In the genomic region with DNA sequence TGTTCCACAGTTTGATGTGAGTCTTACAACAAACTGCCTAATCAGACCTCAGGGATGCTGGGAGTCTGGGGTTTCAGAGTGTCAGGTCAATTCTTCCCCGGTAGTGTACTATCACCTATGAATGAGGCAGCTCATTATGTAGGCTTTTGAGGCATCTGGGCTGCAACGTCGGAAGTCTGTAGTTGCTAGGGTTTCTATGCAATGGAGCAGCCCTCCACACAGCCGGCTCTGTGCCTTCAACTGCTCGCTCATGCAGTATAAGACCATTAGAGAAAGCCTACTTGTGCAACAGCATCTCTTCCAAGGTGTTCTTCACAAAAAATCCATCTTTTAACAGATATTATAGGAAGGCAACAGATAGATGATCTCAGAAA, we compare ENCODE assay signal across 21 mouse cellular contexts.
DNase-seq lines count a peak whose midpoint lies in the region; ATAC-seq and TF ChIP-seq lines count a peak whose summit lies in the region.
"Had no signal": no experiment of that assay in that cellular context is flagged by ENCODE, and none has a peak within 500 bp of the region (broad histone marks: within the 10 kb centered on the region; RNA-seq: fewer than 3 reads in every experiment).

No protein-coding gene starts in this region.

- peaks cover 10% of the 10 kb centered on the region for H3K4me1 ChIP-seq in hindbrain, embryonic 12.5 days
- peaks cover 19% of the 10 kb centered on the region for H3K4me1 ChIP-seq in hindbrain, embryonic 13.5 days (replicated peaks)
- H3K4me1 ChIP-seq in CH12.LX (ENCODE audit: control insufficient read depth in 1 of 2, insufficient read depth in 2 of 2) = peaks cover 0 to 36% of the 10 kb centered on the region in 2 experiments; a peak in 3 of 4 replicates
- peaks cover 19% of the 10 kb centered on the region for H3K4me1 ChIP-seq in forebrain, embryonic 14.5 days (ENCODE audit: control insufficient read depth, insufficient read depth, low read length)
- H3K4me1 ChIP-seq in midbrain, embryonic 13.5 days (replicated peaks) = peaks cover 16% of the 10 kb centered on the region
- H3K4me1 ChIP-seq: heart, embryonic 15.5 days had no signal

- H3K79me2 ChIP-seq in CH12.LX (replicated peaks; ENCODE audit: control insufficient read depth, extremely low read depth, insufficient read depth, poor library complexity, severe bottlenecking) = no peaks in the 10 kb centered on the region

- no peak overlapping the region for H3K4me2 ChIP-seq in hindbrain, embryonic 12.5 days (replicated peaks)
- H3K4me2 ChIP-seq in hindbrain, embryonic 13.5 days = no peak overlapping the region
- H3K4me2 ChIP-seq in CH12.LX (ENCODE audit: insufficient read depth, low read depth, poor library complexity, severe bottlenecking) = 0 out of 2 replicates have a peak overlapping the region, but pooled peaks have one; percentile 19
- H3K4me2 ChIP-seq in forebrain, embryonic 14.5 days (ENCODE audit: low read length) = no peak overlapping the region
- H3K4me2 ChIP-seq in midbrain, embryonic 13.5 days (replicated peaks) = no peak overlapping the region
- H3K4me2 ChIP-seq: embryonic facial prominence, embryonic 12.5 days; heart, embryonic 15.5 days; liver, embryonic 11.5 days; neural tube, embryonic 12.5 days had no signal

- H3K9me3 ChIP-seq in hindbrain, embryonic 12.5 days (replicated peaks) = no peaks in the 10 kb centered on the region
- no peaks in the 10 kb centered on the region for H3K9me3 ChIP-seq in hindbrain, embryonic 13.5 days
- no peaks in the 10 kb centered on the region for H3K9me3 ChIP-seq in CH12.LX (replicated peaks; ENCODE audit: low read length)
- H3K9me3 ChIP-seq in forebrain, embryonic 14.5 days (replicated peaks; ENCODE audit: control insufficient read depth, low read length) = no peaks in the 10 kb centered on the region
- H3K9me3 ChIP-seq in midbrain, embryonic 13.5 days = no peaks in the 10 kb centered on the region
- H3K9me3 ChIP-seq: embryonic facial prominence, embryonic 12.5 days; heart, embryonic 15.5 days; limb, embryonic 10.5 days; neural tube, embryonic 12.5 days had no signal

- DNase-seq in CH12.LX (ENCODE audit: extremely low read depth) = no peak
- DNase-seq in forebrain, embryonic 14.5 days (ENCODE audit: low spot score) = no peak
- no peak for DNase-seq in cerebellum, postnatal 36 days
- no peak for DNase-seq in left cerebral cortex, adult 8-10 months (ENCODE audit: low spot score in 2 of 2)
- DNase-seq: adrenal gland, postnatal 10 days; B cell, adult 2 months; cerebellum, adult 18-20 months; gastrocnemius, adult 2 months; heart, adult 18-20 months; kidney, postnatal 14 days; lung, adult 2 months; lung, postnatal 4 days; thymus, postnatal 36 days had no signal

- peaks cover 11% of the 10 kb centered on the region; the same call in 1 of the 2 replicates for H3K27me3 ChIP-seq in hindbrain, embryonic 12.5 days
- no peaks in the 10 kb centered on the region for H3K27me3 ChIP-seq in hindbrain, embryonic 13.5 days
- H3K27me3 ChIP-seq in CH12.LX (replicated peaks) = no peaks in the 10 kb centered on the region
- no peaks in the 10 kb centered on the region for H3K27me3 ChIP-seq in forebrain, embryonic 14.5 days (replicated peaks; ENCODE audit: control insufficient read depth, insufficient read depth, low read length)
- H3K27me3 ChIP-seq in midbrain, embryonic 13.5 days = no peaks in the 10 kb centered on the region
- H3K27me3 ChIP-seq: embryonic facial prominence, embryonic 12.5 days; heart, embryonic 15.5 days; neural tube, embryonic 12.5 days had no signal

- H3K36me3 ChIP-seq in hindbrain, embryonic 12.5 days = no peaks in the 10 kb centered on the region
- H3K36me3 ChIP-seq in hindbrain, embryonic 13.5 days = no peaks in the 10 kb centered on the region
- H3K36me3 ChIP-seq in CH12.LX (replicated peaks in 1 of 2; ENCODE audit: control insufficient read depth in 1 of 2, insufficient read depth in 1 of 2, low read length in 1 of 2) = no peaks in the 10 kb centered on the region
- H3K36me3 ChIP-seq in forebrain, embryonic 14.5 days (ENCODE audit: control insufficient read depth, insufficient read depth, low read length) = no peaks in the 10 kb centered on the region
- H3K36me3 ChIP-seq in midbrain, embryonic 13.5 days = no peaks in the 10 kb centered on the region
- H3K36me3 ChIP-seq: embryonic facial prominence, embryonic 12.5 days; heart, embryonic 15.5 days; limb, embryonic 10.5 days; neural tube, embryonic 12.5 days had no signal

- TF ChIP-seq RAD21 in CH12.LX (IDR thresholded peaks at IDR 0.05; ENCODE audit: low read depth, low read length) = no peak

- no peak for TF ChIP-seq POLR2A in CH12.LX (IDR thresholded peaks at IDR 0.05; ENCODE audit: low read depth, low read length)

- no peak overlapping the region for H3K4me3 ChIP-seq in hindbrain, embryonic 12.5 days
- H3K4me3 ChIP-seq in hindbrain, embryonic 13.5 days = no peak overlapping the region
- no peak overlapping the region for H3K4me3 ChIP-seq in CH12.LX (replicated peaks in 1 of 3; ENCODE audit: low read depth in 2 of 3, low read length in 2 of 3, poor library complexity in 1 of 3)
- no peak overlapping the region for H3K4me3 ChIP-seq in forebrain, embryonic 14.5 days (ENCODE audit: low read depth, low read length)
- H3K4me3 ChIP-seq in midbrain, embryonic 13.5 days (replicated peaks) = no peak overlapping the region
- H3K4me3 ChIP-seq: embryonic facial prominence, embryonic 12.5 days; gastrocnemius, adult 2 months; heart, embryonic 15.5 days; limb, embryonic 10.5 days; neural tube, embryonic 12.5 days had no signal

- no peak overlapping the region for H3K27ac ChIP-seq in hindbrain, embryonic 12.5 days
- no peak overlapping the region for H3K27ac ChIP-seq in hindbrain, embryonic 13.5 days
- no peak overlapping the region for H3K27ac ChIP-seq in CH12.LX (ENCODE audit: insufficient read depth, low read depth)
- H3K27ac ChIP-seq in forebrain, embryonic 14.5 days (ENCODE audit: low read depth, low read length) = 0 out of 2 replicates have a peak overlapping the region, but pooled peaks have one; percentile 65
- H3K27ac ChIP-seq in midbrain, embryonic 13.5 days = no peak overlapping the region
- H3K27ac ChIP-seq: embryonic facial prominence, embryonic 12.5 days; gastrocnemius, adult 2 months; heart, embryonic 15.5 days; limb, embryonic 10.5 days; neural tube, embryonic 12.5 days had no signal

- ATAC-seq in hindbrain, embryonic 12.5 days (ENCODE audit: low FRiP score) = 0 out of 2 replicates have a peak, but pooled peaks have one; percentile 35
- ATAC-seq in hindbrain, embryonic 13.5 days (ENCODE audit: low FRiP score) = no peak
- ATAC-seq in forebrain, embryonic 14.5 days = 0 out of 2 replicates have a peak, but pooled peaks have one; percentile 25
- 0 out of 2 replicates have a peak, but pooled peaks have one; percentile 53 for ATAC-seq in midbrain, embryonic 13.5 days

- H3K9ac ChIP-seq in hindbrain, embryonic 12.5 days = no peak overlapping the region
- no peak overlapping the region for H3K9ac ChIP-seq in hindbrain, embryonic 13.5 days
- H3K9ac ChIP-seq in CH12.LX (ENCODE audit: insufficient read depth, low read depth) = no peak overlapping the region
- H3K9ac ChIP-seq in forebrain, embryonic 14.5 days (ENCODE audit: low read length) = no peak overlapping the region
- H3K9ac ChIP-seq in midbrain, embryonic 13.5 days (replicated peaks) = no peak overlapping the region
- H3K9ac ChIP-seq: embryonic facial prominence, embryonic 12.5 days; heart, embryonic 15.5 days; neural tube, embryonic 12.5 days had no signal

- TF ChIP-seq CTCF in CH12.LX (conservative IDR thresholded peaks at IDR 0.05 in 1 of 2, IDR thresholded peaks at IDR 0.05 in 1 of 2; ENCODE audit: low read depth in 2 of 2, low read length in 2 of 2) = no peak

- TF ChIP-seq EP300 in CH12.LX (IDR thresholded peaks at IDR 0.05; ENCODE audit: low read length) = no peak

- WGBS in hindbrain, embryonic 12.5 days = 17% methylated on average over 5 of the region's 5 CpGs
- WGBS in hindbrain, embryonic 13.5 days = 11% methylated on average over 5 of the region's 5 CpGs
- WGBS in forebrain, embryonic 14.5 days = 21% methylated on average over 5 of the region's 5 CpGs
- 14% methylated on average over 5 of the region's 5 CpGs for WGBS in midbrain, embryonic 13.5 days

- in situ Hi-C loops in CH12.LX (cut with MboI; ENCODE audit: low pct_ligation_motif_present, low pct_unique_long_range_greater_than_20kb, low sequenced_read_pairs) = no loop called here

- dilution Hi-C loops in CH12.LX (cut with MboI; ENCODE audit: extremely low pct_ligation_motif_present, extremely low pct_unique_long_range_greater_than_20kb, low sequenced_read_pairs) = no loop called here

TF ChIP-seq in CH12.LX, 34 proteins besides CTCF, POLR2A, EP300 and RAD21:
- no peak for TF ChIP-seq PAX5 (IDR thresholded peaks at IDR 0.05; ENCODE audit: low read length)
- TF ChIP-seq RCOR1 (conservative IDR thresholded peaks at IDR 0.05; ENCODE audit: low read depth, low read length) = no peak
- TF ChIP-seq TBP (conservative IDR thresholded peaks at IDR 0.05; ENCODE audit: low read depth, low read length) = no peak
- TF ChIP-seq NELFE (IDR thresholded peaks at IDR 0.05; ENCODE audit: low read depth, low read length) = no peak
- no peak for TF ChIP-seq IRF4 (IDR thresholded peaks at IDR 0.05; ENCODE audit: low read depth, low read length)
TF ChIP-seq in CH12.LX: peak in this region for 0.
